Mouse (Mus musculus) heart, postnatal 10 days (tissue): ENCODE data around the gene Camkk2. TPM values are rescaled to one million over a fixed set of nuclear protein-coding genes. Genes with fewer than 3 reads are reported as not detected.

Source experiments
- DNase-seq, 2 experiments: peaks; one replicate each; pipeline ENCODE4 v3.0.0; 2021
- intact Hi-C: fragments of 180-260 bp; cut with DNase I; formaldehyde crosslinking; loops from one replicate; pipeline ENCODE4 v1.15.1; 2025
- total RNA-seq, 2 experiments: library from RNA; stranded (reverse); gene quantifications; 2 replicates each; pipeline ENCODE4 v1.2.3; 2021

Camkk2 gene
- total RNA-seq, 2 experiments from 2014 or later: 15.6 to 16.5 TPM

DNA sequence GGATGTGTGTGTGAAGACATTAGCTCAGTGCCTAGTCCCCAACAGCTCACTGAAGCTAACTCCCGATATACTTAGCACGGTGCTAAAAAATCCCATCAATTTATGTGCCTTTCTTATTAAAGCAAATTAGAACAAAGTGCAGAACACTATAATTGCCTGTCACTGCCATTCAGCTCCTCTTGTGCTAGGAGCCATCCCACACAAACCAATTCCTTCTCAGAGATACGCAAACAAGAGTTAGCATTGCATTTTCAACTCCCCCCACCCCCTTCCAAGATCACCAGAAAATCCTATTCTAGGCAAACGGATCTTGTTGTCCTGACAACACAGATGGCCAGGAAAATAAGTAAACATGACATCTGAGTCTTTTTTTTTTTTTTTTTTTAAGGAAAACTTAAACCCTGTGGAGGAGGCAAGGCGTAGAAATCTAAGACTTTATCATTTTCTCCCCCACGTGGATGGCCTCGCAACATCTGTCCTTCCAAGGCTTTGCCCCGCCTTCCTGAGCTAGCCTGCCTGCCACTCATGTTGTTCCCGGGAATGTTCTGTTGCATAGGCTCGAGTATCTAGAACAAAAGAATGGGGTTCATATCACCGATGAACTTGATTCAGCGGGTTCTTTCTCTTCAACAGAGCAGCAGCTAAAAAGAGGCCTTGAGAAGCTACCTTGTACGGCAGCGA, 4.7 kb upstream of the Camkk2 start:
- intact Hi-C loops: no loop called here

DNA sequence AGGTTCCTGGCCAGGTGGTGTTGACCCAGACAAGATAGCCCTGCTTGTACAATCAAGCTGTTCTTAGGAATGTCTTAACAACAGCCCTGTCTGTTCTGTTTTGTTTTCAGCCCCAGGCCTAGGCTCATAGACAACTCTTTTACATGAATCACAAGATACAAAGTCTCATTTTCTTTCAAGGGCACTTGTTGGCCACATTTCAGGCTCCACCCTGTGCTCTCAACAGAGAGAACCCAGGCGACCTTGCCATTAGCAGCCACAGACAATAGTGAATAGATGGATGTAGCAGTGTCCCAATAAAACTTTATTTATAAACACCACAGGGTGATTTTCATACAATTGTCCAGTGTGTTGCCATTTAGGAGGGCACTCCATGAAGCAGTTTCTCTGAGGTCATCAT, 2.9 kb upstream of the Camkk2 start:
- intact Hi-C loops: no loop called here
- no peak for DNase-seq

More for the DNA sequence above, 4.7 kb upstream of the Camkk2 start:
- DNase-seq: no peak

DNA sequence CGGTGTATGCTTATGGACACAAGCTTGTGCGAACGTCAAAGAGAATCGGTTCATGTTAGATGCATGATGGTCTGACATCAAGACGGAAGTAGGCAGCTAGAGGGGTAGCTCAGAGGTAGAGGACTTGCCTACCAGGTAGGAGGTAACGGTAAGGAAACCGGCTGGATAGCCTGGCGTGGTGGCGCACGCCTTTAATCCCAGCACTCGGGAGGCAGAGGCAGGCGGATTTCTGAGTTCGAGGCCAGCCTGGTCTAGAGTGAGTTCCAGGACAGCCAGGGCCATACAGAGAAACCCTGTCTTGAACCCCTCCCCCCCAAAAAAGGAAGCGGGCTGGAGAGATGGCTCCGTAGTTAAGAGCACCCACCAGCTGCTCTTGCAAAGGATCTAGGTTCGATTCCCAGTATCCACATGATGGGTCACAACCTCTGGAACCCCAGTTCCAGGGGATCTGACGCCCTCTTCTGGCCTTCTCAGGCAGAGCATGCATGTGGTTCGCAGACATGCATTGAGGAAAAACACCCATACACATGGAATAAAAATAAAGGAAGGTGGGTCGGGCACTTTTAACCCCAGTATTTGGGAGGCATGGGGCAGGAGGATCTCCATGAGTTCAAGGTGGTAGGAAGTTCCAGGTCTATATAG, 1.7 kb upstream of the Camkk2 start:
- no peak for DNase-seq
- intact Hi-C loops: no loop called here

DNA sequence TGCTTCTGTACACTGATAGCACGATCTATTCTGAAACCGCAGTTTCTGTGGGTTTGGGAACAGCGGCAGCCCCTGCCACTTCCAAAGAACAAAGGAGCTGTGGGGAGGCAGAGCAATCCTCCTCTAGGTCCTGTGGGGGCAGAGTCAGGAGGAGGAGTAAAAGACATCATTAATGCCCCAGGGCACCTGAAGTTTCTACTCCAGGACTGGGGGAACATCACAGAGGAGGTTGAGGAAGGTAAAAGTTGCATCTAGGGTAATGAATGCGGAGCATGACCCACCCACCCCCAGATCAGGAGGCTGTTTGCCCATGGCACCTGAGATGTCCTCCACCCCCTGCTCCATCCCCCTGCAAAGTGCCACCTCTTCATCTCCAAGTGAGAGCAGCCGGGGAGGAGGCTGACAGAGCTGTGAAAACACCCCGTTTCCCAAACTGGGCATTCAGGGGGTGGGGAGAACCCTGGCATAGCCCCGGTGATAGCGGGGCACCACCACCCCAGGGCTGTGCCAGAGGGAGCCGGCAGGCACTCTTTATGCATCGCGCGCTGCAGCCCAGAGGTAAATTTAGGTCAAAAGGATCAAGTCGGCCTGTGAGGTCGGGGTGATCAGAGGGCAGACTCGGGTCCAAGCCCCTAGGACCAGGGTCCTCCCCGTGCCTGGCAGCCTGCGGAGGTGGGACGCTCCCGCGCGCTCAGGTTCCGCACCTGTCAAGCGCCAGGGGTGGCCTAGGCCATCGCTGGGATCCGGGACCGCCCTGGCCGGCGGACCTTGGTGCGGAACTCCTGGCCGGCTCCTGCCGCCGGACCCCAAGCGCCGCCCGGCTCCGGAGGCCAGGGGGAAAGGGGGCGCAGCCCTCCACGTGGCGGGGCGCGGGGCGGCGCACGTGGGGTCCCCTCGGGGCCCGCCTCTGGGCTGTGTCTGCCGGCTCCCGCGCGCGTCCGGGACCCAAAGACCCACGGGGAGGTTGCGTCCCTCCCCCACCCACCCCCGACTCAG, 680 bp downstream of the Camkk2 start:
- intact Hi-C loops: no loop called here
- peak; percentile 45 to 46 for DNase-seq

DNA sequence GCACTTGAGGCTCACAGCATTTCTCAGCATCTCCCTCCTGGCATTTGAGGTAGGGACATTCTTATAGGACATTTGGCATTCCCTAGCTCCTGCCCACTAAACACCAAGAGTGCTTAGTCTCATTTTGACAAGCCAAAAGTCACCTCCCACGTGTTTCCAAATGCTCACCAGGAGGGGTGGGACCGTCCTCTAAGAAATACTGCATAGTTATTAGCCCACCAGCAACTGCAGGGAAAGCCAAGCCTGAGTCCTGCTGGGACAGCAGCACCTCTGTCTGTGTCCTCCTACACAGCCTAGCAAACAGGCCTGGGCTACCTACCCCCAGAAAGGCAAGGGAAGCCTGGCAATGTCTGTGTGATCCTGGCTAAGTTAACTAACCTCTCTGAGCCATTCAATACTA, 1.9 kb downstream of the Camkk2 start:
- intact Hi-C loops: no loop called here
- DNase-seq: no peak

DNA sequence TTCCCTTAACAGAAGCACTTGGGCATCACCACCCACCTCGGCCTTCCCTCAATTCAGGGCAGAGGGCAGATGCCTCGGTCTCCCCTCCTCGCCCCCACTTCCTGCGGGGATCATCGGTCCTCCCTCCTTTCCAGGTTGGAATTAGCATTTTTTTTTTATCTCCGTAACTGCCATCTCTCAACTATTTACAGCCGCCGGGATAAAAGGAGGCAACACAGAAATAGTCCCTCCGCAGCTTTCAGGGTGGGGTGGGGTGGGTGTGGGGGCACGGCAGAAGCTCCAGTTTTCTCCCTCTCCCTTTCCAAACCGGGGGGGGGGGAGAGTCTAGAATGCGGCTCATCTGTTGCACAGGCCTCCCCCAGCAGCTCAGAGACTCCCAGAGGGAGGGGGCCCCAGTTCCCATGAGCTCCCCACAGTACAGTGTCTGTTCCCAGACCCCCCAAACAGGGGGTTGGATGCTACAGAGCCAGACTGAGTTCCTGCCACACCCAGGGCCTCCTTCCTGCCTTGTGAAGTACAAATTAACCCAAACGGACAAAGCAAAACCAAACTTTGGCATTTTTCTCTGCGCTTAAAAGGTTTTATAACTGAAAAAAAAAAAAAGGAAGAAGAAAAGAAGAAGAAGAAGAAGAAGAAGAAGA, 3.4 kb downstream of the Camkk2 start:
- DNase-seq: no peak
- intact Hi-C loops: no loop called here

DNA sequence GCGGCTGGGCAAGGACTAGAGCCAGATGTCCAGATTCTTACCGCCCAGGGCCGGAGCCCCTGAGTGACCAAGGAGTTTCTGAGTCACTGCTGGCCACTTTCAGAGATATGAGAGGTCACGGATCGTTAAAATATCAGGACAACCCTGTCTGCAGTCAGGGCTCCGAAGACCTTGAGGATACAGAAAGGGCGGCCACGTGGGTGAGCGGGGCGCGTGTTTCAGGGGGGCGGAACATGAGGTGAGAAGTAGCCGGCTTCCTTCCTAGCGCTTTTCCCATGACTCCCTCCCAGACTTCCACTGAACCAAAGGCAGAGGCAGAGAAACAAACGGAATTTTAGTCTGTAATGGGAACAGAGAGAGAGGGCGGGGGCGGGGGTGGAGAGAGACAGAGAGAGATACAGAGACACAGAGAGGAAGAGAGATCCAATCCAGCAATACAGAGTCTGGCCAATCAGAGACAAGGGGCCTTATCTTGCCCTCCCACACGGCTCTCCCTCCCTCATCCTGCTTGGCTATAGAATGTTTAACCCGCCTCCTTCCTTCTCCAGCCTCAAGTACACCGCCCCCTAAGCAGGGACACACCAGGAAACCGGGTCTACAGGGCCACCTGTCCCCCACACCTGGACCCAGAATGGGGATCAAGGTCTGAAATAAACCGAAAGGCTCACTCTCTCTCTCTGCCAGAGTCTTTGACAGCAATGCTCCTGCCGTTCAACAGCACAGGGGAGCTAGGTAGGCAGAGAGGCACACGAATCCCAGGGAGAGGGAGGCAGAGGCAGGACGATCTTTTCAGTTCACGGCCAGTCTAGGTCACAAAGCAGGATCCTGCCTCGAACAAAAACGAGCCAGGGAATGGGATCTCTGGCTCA, 4.2 kb downstream of the Camkk2 start:
- DNase-seq: peak in 1 of 2 experiments; percentile 49
- intact Hi-C loops: no loop called here

DNA sequence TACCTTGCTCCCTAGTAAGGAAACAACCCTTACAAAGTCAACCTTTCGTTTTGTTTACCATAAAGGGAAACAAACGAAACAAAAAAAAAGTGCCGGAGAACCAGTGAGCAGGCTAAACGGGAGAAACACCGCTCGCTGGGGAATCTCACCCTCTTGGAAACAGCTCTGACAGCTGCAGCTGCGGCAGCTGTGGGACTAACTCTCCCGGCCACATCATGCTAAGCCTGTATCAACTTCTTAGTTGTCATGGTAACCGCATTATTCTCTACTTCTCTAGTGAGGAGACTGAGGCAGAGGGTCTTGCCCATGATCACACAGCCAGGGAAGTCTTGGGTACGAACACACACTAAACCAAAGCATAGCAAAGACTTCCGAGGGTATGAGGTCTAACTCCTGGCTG, 5.5 kb downstream of the Camkk2 start:
- intact Hi-C loops: no loop called here
- peak in 1 of 2 experiments; percentile 13 for DNase-seq

DNA sequence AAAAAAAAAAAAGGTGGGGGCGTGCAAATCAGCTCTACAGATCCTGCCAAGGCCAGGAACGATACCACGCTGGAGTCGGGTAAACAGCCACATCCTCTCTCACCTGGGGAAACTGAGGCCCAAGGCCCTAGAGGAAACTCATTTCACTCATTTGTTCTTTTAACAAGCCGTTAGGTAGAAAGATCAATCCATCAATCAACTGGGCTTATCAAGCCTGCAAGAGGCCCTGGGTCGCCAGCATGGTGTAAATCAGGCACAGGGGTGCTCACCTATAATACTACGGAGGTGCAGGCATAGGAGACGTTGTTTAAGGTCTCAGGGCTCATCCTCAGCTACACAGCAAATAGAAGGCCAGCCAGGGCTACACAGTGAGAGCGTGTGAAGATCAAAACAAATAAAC, 7.8 kb downstream of the Camkk2 start:
- intact Hi-C loops: no loop called here
- no peak for DNase-seq

DNA sequence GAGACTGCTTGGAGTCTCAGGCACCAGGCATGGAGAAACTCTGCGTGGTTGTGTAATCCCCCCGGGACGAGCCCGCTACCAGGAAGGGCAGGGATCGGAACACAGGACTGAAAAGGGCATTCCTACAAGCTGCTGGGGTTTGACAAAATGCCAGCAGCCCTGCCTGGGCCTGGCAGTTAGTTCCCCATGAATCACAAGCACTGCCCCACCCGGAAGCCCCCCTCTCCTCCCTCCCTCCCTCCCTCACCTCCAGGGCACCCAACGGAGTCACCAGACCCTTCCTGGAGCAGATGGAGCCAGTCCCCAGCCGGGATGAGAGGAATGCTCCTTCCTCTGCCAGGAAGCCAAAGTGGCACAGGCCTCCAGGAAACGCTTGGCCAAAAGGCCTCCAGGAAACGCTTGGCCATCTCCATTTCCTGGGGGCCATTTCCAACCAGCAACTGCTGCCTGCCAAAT, 8.4 kb downstream of the Camkk2 start:
- intact Hi-C loops: no loop called here

DNA sequence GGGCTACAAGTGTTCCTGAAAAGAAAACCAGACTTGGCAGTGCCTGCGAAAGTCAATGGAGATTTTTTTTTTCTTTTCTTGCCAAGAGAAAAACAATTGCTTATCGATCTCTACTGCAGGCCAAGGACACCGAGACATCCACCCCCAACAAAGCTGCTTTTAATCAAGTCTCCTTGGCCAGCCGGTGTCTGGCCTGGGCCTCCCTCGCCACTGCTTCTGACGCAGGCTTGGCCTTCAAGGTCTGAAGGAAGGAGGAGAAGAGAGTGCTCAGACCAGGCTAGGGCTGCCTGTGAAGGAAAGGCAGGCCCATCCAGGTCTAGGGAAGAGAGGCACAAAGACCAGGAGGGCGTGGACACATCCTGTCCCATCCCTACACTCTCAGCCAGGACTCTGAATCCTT, 8.9 kb downstream of the Camkk2 start:
- intact Hi-C loops: no loop called here
- peak; percentile 50 to 60 for DNase-seq

More for the DNA sequence above, 8.4 kb downstream of the Camkk2 start:
- peak; percentile 73 to 80 for DNase-seq

DNA sequence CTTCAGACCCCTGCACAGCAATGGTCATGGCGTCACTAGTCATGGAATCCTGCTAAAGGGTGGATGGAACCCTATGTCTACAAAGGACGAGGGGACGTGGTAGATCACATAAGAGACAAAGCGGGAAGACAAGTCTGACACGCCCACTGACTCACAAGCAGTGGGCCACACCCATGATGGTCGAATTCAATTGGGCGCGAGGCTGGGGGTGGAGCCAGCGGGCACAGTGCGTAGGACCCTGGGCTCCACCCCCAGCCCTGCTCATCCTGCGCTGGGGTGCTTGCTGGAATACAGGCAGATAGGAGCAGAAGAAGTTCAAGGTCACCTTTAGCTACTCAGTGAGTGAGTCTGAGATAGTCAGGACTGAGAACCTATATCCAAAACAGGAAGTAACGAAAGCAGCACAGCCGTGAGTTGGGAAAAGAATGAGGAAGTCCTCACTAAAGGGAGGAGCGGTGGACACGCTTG, 10.1 kb downstream of the Camkk2 start:
- no peak for DNase-seq
- intact Hi-C loops: no loop called here

DNA sequence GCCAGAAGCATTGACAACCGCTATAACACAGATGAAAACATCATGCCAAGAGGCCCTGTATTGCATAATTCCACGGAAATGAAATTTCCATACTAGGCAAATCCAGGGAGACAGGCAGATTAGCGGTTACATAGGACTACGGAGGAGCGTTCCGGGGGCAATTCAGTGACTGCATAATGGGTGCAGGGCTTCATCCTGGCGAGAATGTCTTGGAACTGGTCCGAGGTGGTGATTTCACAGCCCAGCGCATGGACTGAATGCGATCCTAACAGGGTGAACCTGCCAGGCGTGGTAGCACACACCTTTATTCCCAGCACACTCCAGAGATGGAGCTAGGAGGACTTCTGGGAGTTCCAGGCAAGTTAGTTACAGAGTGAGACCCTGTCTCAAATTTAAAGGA, 11.9 kb downstream of the Camkk2 start:
- no peak for DNase-seq
- intact Hi-C loops: no loop called here

DNA sequence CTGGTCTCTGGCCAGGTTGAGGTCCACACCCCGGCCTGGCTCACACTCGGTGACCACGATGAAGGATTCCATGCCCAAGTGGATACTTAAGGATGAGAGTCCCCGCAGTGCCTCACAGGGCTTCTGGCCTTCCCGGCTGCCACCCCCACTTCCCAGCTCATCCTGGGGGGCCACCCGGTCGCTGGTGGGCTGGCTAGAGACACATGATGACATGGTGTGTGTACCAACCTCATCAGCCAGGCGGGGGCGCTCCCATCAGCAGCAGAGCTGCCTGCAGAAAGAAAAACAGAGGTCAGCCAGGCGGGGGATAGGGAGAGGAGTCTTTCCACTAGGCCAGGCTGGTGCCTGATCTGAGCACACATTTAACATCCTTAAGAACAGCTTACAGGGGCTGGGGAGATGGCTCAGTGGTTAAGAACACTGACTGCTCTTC, 15.2 kb downstream of the Camkk2 start:
- peak in 1 of 2 experiments; percentile 70 for DNase-seq
- intact Hi-C loops: no loop called here

DNA sequence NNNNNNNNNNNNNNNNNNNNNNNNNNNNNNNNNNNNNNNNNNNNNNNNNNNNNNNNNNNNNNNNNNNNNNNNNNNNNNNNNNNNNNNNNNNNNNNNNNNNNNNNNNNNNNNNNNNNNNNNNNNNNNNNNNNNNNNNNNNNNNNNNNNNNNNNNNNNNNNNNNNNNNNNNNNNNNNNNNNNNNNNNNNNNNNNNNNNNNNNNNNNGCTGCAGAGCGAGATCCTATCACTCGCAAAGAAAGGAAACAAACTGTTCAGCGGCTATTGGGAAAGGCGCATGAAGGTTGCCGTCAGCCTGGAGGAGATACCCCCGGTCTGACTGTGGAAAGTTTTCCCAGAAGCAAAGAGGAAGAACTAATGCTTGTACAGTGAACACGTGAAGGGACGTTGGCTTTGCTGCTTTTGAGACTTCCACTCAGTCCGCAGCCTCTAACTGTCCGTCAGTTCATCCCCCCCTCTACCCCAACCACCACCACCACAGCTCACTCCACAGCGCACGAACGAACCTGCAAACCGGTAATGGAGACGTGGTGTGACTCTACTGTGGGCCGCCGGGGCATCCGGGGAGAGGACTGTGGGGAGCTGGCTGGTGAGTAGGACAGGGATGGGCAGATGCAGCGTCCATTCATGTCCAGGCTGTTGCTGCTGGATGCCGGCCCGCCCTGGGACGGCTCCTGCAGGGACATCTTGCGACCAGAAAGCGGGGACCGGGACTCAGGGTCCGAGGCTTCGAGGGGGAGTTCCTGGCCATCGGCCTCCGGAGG, 15.8 kb downstream of the Camkk2 start:
- DNase-seq: peak in 1 of 2 experiments; percentile 20

DNA sequence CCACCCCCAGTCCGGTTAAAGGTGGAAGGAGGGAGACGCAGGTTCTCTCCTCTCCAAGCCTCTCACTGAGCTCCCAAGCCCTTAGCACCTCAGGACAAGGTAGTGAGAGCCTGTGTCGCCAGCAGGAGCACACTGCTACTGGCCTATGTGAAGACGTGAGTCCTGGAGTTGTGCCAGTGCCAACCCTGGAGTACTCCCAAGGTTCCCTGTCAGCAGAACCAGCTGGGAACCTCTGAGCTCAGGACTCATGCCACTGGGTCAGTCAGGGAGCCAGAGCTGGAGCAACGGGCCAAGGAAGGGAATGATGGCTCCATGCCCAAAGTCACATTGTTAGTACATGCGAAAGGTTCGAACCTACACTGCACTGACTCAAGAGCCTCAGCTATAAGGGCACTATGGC, 22.5 kb downstream of the Camkk2 start:
- DNase-seq: peak; percentile 75 to 80
- intact Hi-C loops: no loop called here

More for the DNA sequence above, 15.8 kb downstream of the Camkk2 start:
- intact Hi-C loops: no loop called here

DNA sequence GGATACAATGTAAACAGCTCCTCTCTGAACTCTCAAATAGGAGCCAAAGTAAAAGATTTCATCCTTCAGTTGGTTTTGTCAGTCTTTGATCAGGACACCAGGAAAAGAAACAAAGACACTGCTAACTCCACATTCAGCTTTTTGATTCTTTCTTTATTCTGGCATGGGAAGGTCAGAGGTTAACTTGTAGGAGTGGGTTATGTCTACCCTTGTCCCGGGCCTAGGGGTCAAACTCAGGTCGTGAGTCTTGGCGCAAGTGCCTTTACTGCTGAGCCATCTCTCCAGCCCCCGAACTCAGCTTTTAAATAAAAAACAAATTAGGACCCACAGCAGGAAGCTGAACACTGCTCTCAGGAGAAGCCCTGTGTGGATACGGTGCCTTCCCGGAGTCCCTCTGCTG, 23.1 kb downstream of the Camkk2 start:
- intact Hi-C loops: no loop called here
- no peak for DNase-seq

DNA sequence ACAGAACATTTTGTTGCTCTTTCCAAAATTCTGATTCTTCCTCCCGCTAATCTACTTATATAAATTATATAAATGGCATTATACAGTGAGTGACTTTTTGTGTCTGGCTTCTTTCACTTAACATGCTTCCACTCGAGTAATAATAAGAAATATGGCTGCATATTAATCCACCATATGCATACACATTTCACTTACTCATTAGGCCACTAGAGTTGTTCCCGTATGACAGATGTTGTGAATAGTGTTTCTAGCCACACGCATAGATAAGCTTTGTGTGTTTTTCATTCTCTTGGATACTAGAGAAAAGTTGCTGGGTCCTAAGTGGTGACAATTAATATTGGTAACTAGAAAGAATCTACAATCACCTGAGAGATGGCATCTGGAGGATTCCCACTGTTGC, 23.6 kb downstream of the Camkk2 start:
- DNase-seq: no peak
- intact Hi-C loops: no loop called here

DNA sequence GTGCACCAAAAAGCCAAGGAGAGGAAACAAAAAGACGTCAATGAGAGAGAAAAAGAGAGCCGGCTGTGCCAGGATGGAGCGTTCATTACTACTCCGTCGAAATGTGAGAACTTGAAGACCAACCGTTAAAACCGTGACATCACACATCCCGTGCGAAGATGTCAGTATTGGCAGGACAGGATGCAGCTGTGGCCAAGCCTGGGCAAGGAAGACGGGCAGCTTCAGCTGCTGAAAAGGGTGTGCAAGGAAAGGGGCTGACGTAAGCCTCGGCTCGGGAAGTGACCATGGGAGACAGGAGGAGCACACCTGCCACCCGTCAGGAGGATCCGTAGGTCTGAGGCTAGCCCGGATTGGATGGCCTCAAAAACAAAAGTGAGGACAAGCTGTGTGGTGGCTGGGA, 24.7 kb downstream of the Camkk2 start:
- intact Hi-C loops: no loop called here
- DNase-seq: no peak
